Mouse (Mus musculus) adrenal gland, adult 10 weeks (tissue): ENCODE measurements around the gene 1700049E17Rik1. TPM values are rescaled to one million over a fixed set of nuclear protein-coding genes. Genes with fewer than 3 reads are reported as not detected.

ENCODE experiments used
- polyA plus RNA-seq: library from polyadenylated mRNA; stranded (reverse); fragments of 350-450 nt; fragmentation: Illumina TruSeq; extraction: RNeasy Lipid Tissue Mini Kit (QIAGEN cat#74804); gene quantifications from one replicate; pipeline ENCODE4 v1.2.3, GENCODE M21; 2014; ENCODE audit warnings: low read depth, low replicate concordance

1700049E17Rik1 gene
- polyA plus RNA-seq: not detected

GRCm38 (mm10) chr14:41924649-41925048, at the start of gene 1700049E17Rik1:
1700049E17Rik1 (plus strand) TSS chr14:41924949.

GRCm38 (mm10) chr14:41907190-41907589, 17.6 kb upstream of the 1700049E17Rik1 start, which contains the start of gene Gm7980:
Gm7980 (minus strand) TSS chr14:41907290.

GRCm38 (mm10) chr14:41943695-41944094, 18.9 kb downstream of the 1700049E17Rik1 start, which contains the start of gene 1700024B05Rik:
1700024B05Rik (plus strand) TSS chr14:41943995.

GRCm38 (mm10) chr14:41967827-41968226, 43.1 kb downstream of the 1700049E17Rik1 start, which contains the start of gene Gm6401:
Gm6401 (minus strand) TSS chr14:41967927.

Other genes starting within 250 kb of the 1700049E17Rik1 start
- not detected for gene Gm8068, start 223.1 kb upstream of the 1700049E17Rik1 start, polyA plus RNA-seq
- not detected for gene Gm7929, start 174.3 kb upstream of the 1700049E17Rik1 start, polyA plus RNA-seq
- gene Gm47189, start 152.5 kb upstream of the 1700049E17Rik1 start, polyA plus RNA-seq: not detected
- not detected for gene Gm7980, start 17.7 kb upstream of the 1700049E17Rik1 start, polyA plus RNA-seq
- not detected for gene 1700024B05Rik, start 19.0 kb downstream of the 1700049E17Rik1 start, polyA plus RNA-seq
- not detected for gene Gm6401, start 43.0 kb downstream of the 1700049E17Rik1 start, polyA plus RNA-seq
- not detected for gene Gm3543, start 58.4 kb downstream of the 1700049E17Rik1 start, polyA plus RNA-seq
- not detected for gene Gm7951, start 192.4 kb downstream of the 1700049E17Rik1 start, polyA plus RNA-seq
- gene Gm17027, start 237.7 kb downstream of the 1700049E17Rik1 start, polyA plus RNA-seq: not detected